23 mouse cellular contexts compared by ENCODE assay signal in the genomic region with DNA sequence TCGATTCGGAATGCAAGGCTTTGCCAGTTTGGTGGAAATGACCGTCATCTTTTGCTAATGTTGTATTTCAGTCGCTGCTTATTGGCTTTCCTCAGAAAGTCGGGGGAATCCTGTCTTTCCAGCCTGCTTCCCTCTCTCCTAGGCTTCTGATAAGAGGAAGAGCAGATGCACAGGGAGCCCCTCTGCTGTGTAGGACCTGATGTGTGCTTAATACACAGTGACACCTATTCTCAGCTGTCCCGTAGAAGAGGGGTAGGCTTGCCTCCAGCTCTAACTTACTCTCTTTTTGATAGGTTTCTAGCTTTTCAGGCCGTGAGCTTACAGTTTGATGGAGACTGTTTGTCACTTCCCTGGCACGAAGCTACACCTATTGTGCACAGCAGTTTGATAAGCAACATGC.
A peak's percentile ranks its signal among the peaks of the same experiment; 100 is the strongest.
DNase-seq lines count a peak whose midpoint lies in the region; ATAC-seq and TF ChIP-seq lines count a peak whose summit lies in the region.
"Had no signal": no experiment of that assay in that cellular context is flagged by ENCODE, and none has a peak within 500 bp of the region (broad histone marks: within the 10 kb centered on the region; RNA-seq: fewer than 3 reads in every experiment).

No protein-coding gene starts in this region.

- peaks cover 3% of the 10 kb centered on the region; the same call in 1 of the 2 replicates for H3K27me3 ChIP-seq in hindbrain, embryonic 12.5 days
- H3K27me3 ChIP-seq in hindbrain, embryonic 10.5 days (ENCODE audit: insufficient read depth, poor library complexity, severe bottlenecking): peaks cover 9% of the 10 kb centered on the region; the same call in 1 of the 2 replicates
- H3K27me3 ChIP-seq in midbrain, embryonic 15.5 days (replicated peaks): no peaks in the 10 kb centered on the region
- H3K27me3 ChIP-seq in midbrain, embryonic 10.5 days (ENCODE audit: low read depth, poor library complexity, severe bottlenecking): no peaks in the 10 kb centered on the region
- no peaks in the 10 kb centered on the region for H3K27me3 ChIP-seq in neural tube, embryonic 14.5 days (ENCODE audit: control insufficient read depth, insufficient read depth, low read length)
- H3K27me3 ChIP-seq in neural tube, embryonic 15.5 days (replicated peaks): no peaks in the 10 kb centered on the region
- H3K27me3 ChIP-seq: CH12.LX; forebrain, embryonic 13.5 days; Patski had no signal

- DNase-seq in hindbrain, embryonic 10.5 days (ENCODE audit: low spot score): no peak
- DNase-seq in layer of hippocampus, adult 2 months (ENCODE audit: low spot score in 2 of 2): no peak
- DNase-seq in layer of hippocampus, adult 11-12 months (ENCODE audit: low spot score): no peak
- no peak for DNase-seq in midbrain, embryonic 10.5 days (ENCODE audit: low spot score)
- DNase-seq: adrenal gland, postnatal 10 days; adrenal gland, postnatal 36 days; B cell, adult 2 months; cerebellum, adult 18-20 months; cerebellum, adult 9-10 months; cerebellum, postnatal 14 days; gastrocnemius, postnatal 10 days; gastrocnemius, postnatal 36 days had no signal

- no peaks in the 10 kb centered on the region for H3K9me3 ChIP-seq in hindbrain, embryonic 12.5 days (replicated peaks)
- H3K9me3 ChIP-seq in hindbrain, embryonic 10.5 days: no peaks in the 10 kb centered on the region
- H3K9me3 ChIP-seq in midbrain, embryonic 15.5 days: no peaks in the 10 kb centered on the region
- H3K9me3 ChIP-seq in midbrain, embryonic 10.5 days (replicated peaks): no peaks in the 10 kb centered on the region
- H3K9me3 ChIP-seq in neural tube, embryonic 14.5 days (ENCODE audit: control insufficient read depth, low read length): no peaks in the 10 kb centered on the region
- no peaks in the 10 kb centered on the region for H3K9me3 ChIP-seq in neural tube, embryonic 15.5 days (replicated peaks)
- H3K9me3 ChIP-seq: forebrain, embryonic 10.5 days; forebrain, embryonic 13.5 days; G1E had no signal

- 0 out of 2 replicates have a peak overlapping the region, but pooled peaks have one; percentile 23 for H3K27ac ChIP-seq in hindbrain, embryonic 12.5 days
- no peak overlapping the region for H3K27ac ChIP-seq in hindbrain, embryonic 10.5 days
- H3K27ac ChIP-seq in layer of hippocampus, adult 2 months: peak overlapping the region; percentile 74
- peak overlapping the region; percentile 54 for H3K27ac ChIP-seq in midbrain, embryonic 15.5 days
- H3K27ac ChIP-seq in midbrain, embryonic 10.5 days (replicated peaks): no peak overlapping the region
- peak overlapping the region; percentile 31; the same call in 1 of the 2 replicates for H3K27ac ChIP-seq in neural tube, embryonic 14.5 days (ENCODE audit: low read depth, low read length)
- H3K27ac ChIP-seq in neural tube, embryonic 15.5 days (replicated peaks): no peak overlapping the region; the same call in 1 of the 2 replicates
- H3K27ac ChIP-seq: forebrain, embryonic 10.5 days; forebrain, embryonic 13.5 days had no signal

- no peak for ATAC-seq in hindbrain, embryonic 12.5 days (ENCODE audit: low FRiP score)
- ATAC-seq in midbrain, embryonic 15.5 days (replicated peaks): no peak
- ATAC-seq in neural tube, embryonic 14.5 days (ENCODE audit: low read depth): no peak
- no peak for ATAC-seq in neural tube, embryonic 15.5 days (ENCODE audit: low FRiP score)
- ATAC-seq: forebrain, embryonic 13.5 days; forebrain, embryonic 16.5 days; Patski had no signal

- TF ChIP-seq CTCF in layer of hippocampus, adult 2 months (conservative IDR thresholded peaks at IDR 0.05): no peak

- peaks cover 11% of the 10 kb centered on the region for H3K36me3 ChIP-seq in hindbrain, embryonic 12.5 days
- H3K36me3 ChIP-seq in hindbrain, embryonic 10.5 days: peaks cover 48% of the 10 kb centered on the region
- no peaks in the 10 kb centered on the region for H3K36me3 ChIP-seq in midbrain, embryonic 15.5 days (replicated peaks)
- H3K36me3 ChIP-seq in midbrain, embryonic 10.5 days: peaks cover 43% of the 10 kb centered on the region
- H3K36me3 ChIP-seq in neural tube, embryonic 14.5 days (ENCODE audit: control insufficient read depth, insufficient read depth, low read length): 0 out of 2 replicates have a peak, but pooled peaks cover 5% of the 10 kb centered on the region
- peaks cover 7% of the 10 kb centered on the region for H3K36me3 ChIP-seq in neural tube, embryonic 15.5 days

- H3K9ac ChIP-seq in hindbrain, embryonic 12.5 days: no peak overlapping the region
- H3K9ac ChIP-seq in midbrain, embryonic 15.5 days: no peak overlapping the region
- H3K9ac ChIP-seq in neural tube, embryonic 14.5 days (replicated peaks; ENCODE audit: low read depth, low read length): no peak overlapping the region
- H3K9ac ChIP-seq in neural tube, embryonic 15.5 days (replicated peaks): no peak overlapping the region
- H3K9ac ChIP-seq: forebrain, embryonic 13.5 days had no signal

- 83% methylated on average over 8 of the region's 8 CpGs for WGBS in hindbrain, embryonic 12.5 days
- 93% methylated on average over 8 of the region's 8 CpGs for WGBS in hindbrain, embryonic 10.5 days
- WGBS in midbrain, embryonic 15.5 days: 65% methylated on average over 8 of the region's 8 CpGs
- 91% methylated on average over 8 of the region's 8 CpGs for WGBS in midbrain, embryonic 10.5 days
- WGBS in neural tube, embryonic 14.5 days: 72% methylated on average over 8 of the region's 8 CpGs
- 76% methylated on average over 8 of the region's 8 CpGs for WGBS in neural tube, embryonic 15.5 days

- H3K4me3 ChIP-seq in hindbrain, embryonic 12.5 days: no peak overlapping the region
- H3K4me3 ChIP-seq in hindbrain, embryonic 10.5 days: no peak overlapping the region
- H3K4me3 ChIP-seq in layer of hippocampus, adult 2 months: no peak overlapping the region
- H3K4me3 ChIP-seq in midbrain, embryonic 15.5 days: no peak overlapping the region
- no peak overlapping the region for H3K4me3 ChIP-seq in midbrain, embryonic 10.5 days
- H3K4me3 ChIP-seq in neural tube, embryonic 14.5 days (ENCODE audit: low read depth, low read length): no peak overlapping the region
- no peak overlapping the region for H3K4me3 ChIP-seq in neural tube, embryonic 15.5 days (replicated peaks)
- H3K4me3 ChIP-seq: forebrain, embryonic 10.5 days; forebrain, embryonic 13.5 days had no signal

- H3K4me2 ChIP-seq in hindbrain, embryonic 12.5 days (replicated peaks): no peak overlapping the region
- H3K4me2 ChIP-seq in midbrain, embryonic 15.5 days: no peak overlapping the region
- no peak overlapping the region for H3K4me2 ChIP-seq in neural tube, embryonic 14.5 days (ENCODE audit: low read depth, low read length)
- no peak overlapping the region for H3K4me2 ChIP-seq in neural tube, embryonic 15.5 days
- H3K4me2 ChIP-seq: forebrain, embryonic 13.5 days; heart, embryonic 11.5 days had no signal

- H3K4me1 ChIP-seq in hindbrain, embryonic 12.5 days: 0 out of 2 replicates have a peak, but pooled peaks cover 3% of the 10 kb centered on the region
- H3K4me1 ChIP-seq in hindbrain, embryonic 10.5 days (replicated peaks): no peaks in the 10 kb centered on the region
- H3K4me1 ChIP-seq in midbrain, embryonic 15.5 days: peaks cover 10% of the 10 kb centered on the region
- peaks cover 4% of the 10 kb centered on the region; the same call in 1 of the 2 replicates for H3K4me1 ChIP-seq in midbrain, embryonic 10.5 days
- no peaks in the 10 kb centered on the region for H3K4me1 ChIP-seq in neural tube, embryonic 14.5 days (ENCODE audit: control insufficient read depth, insufficient read depth, low read length)
- no peaks in the 10 kb centered on the region for H3K4me1 ChIP-seq in neural tube, embryonic 15.5 days
- H3K4me1 ChIP-seq: forebrain, embryonic 10.5 days; forebrain, embryonic 13.5 days had no signal

Comparison
In these comparisons a context has a peak if more than half of its experiments do, and no peak if none do; other contexts are left out.
1. H3K27ac ChIP-seq: peak in hindbrain, embryonic 12.5 days (single experiment), layer of hippocampus, adult 2 months (single experiment), midbrain, embryonic 15.5 days (single experiment) and neural tube, embryonic 14.5 days (single experiment); none in hindbrain, embryonic 10.5 days (single experiment), midbrain, embryonic 10.5 days (single experiment) and neural tube, embryonic 15.5 days (single experiment).